Mouse (Mus musculus): Measurements from ENCODE around the gene Olfr99.
"Not testable (repeated sequence)": the region's sequence is repeated elsewhere in the genome, so short reads cannot be mapped to it uniquely, and the experiment has no call there.

The Olfr99 gene

DNA sequence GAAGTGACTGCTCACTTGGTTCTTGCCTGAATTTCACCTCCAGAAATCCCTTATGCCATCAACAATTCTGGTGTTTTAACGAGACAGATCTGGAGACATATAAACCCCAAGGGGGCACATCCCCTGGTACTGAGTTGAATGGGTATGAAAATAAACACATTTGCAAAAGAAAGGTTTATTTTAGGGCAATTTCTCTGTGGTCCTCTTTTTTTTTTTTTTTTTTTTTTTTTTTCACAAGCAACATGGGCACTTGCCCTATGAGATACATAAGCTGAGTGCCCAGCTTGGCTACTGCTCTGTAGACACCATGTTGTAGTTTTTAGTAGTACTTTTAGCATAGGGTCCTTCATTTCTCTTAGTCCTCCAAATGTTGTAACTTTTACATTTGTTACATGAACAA lies at the start of gene Olfr99:
Olfr99 (minus strand) TSS at position 101 of the 400 bp plus-strand sequence.
- DNase-seq = no peak

DNA sequence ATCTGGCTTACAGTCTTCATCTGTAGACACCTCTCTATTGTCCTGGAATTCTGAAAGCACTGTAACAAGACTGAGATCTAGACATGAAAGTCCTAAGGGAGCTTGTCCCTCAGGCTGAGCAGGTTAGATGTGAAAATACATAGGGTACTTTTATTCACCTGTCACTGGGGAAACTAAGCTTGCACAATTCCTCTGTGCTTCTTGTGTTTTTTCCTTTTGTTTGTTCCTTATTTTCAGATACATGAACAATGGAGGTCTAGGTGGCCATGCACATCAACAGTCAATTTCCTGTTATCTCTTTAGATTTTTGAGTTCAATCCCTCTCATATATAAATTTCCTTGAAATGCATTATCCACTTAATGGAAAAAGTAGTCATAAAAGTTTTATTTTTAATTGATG lies 33.7 kb upstream of the Olfr99 start, which contains the start of gene Olfr102:
Olfr102 (minus strand) TSS at position 101 of the 400 bp plus-strand sequence.
- no peak for DNase-seq

DNA sequence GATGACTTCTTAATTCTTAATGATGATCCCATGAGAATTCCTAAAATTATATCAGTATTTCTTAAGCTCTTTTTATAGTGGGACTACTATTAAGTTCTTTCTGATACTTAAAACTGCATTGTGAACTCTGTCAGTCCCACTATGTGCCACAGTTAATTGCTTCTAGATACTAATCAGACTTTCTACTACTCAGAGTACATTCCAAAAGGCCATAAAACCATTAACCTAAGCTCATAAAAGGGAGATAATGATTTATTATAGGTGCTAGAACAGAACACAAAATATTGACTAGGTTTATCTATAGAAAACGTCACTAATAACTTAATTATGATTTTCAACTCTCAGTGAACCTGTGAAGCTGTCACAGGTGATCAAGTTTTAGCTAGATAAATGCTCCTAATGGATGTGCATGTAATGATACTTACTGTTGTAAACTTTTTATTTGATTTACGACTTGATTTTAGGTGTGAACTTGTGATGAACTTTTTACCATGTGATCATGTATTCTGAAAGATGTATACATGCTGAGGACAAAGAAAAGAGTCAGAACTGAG lies 27.0 kb upstream of the Olfr99 start:
- DNase-seq = no peak

DNA sequence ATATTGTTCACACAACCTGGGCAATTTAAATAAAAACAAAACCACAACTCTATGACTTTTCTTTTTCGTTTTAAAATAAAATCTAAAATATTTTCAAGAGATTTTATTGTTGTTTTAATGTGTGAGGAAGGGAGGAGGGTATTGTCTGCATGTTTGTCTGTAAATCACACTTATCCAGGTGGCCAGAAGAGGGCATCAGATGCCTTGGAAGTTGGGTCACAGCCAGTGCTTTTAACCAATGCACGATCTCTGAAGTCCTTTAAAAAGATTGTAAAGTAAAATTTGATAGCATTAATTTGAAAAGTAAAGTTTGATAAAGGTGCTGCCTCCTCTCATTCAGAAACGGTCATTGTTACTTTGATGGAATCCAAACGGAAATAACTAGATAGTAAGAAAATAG lies 25.2 kb upstream of the Olfr99 start:
- DNase-seq = no peak

DNA sequence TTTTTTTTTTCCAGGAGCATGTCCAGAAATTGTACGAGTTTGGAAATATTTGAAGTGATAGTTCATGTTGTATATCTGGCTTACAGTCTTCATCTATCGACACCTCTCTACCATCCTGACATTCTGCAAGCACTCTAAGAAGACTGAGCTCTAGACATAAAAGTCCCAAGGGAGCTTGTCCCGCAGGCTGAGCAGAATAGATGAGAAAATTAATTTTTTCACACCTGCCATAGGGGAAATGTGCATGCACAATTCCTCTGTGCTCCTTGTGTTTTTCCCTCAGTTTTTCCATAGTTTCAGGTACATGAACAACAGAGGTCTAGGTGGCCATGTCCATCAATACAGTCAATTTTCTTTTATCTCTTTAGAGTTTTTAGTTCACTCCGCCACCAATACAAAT lies 21.0 kb upstream of the Olfr99 start, which contains the start of gene Olfr101:
Olfr101 (minus strand) TSS at position 101 of the 400 bp plus-strand sequence.
- no peak for DNase-seq

DNA sequence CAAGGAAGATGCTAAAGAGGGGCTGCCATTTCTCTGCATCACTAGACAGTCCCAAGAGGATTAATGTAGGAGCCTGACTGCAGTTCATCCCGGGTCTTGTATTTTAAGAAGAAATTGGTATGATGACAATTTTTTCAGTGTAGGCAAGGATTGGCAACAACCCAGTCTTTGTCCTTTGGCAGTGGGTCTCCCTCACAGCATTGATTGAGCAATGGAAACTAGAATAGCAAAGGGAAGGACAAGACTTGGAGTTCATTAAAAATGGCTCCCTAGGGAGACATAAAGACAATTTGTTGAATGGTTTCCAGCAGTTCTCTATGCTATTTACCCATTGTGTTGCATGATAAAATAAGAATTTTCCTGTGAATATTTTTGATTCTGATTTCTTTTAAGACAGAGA lies 2.9 kb downstream of the Olfr99 start:
- no peak for DNase-seq

DNA sequence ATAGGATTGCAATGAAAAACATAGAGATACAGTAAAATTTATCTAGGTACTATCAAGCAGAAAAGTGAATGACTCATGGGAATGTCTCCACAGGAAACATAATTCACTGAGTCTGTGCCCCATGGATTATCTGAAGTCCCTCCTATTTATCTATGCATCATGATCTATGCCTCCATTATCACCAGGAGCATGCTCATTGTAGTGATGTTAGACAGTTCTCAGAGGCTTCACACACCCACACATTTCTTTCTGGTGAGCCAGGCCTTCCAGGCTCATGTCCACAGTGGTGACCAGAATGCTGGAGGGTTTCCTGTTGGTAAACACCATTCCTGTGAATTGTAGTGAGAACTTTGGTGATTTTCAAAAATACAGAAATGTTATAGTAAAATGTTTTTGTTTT lies 6.7 kb downstream of the Olfr99 start:
- DNase-seq = no peak

DNA sequence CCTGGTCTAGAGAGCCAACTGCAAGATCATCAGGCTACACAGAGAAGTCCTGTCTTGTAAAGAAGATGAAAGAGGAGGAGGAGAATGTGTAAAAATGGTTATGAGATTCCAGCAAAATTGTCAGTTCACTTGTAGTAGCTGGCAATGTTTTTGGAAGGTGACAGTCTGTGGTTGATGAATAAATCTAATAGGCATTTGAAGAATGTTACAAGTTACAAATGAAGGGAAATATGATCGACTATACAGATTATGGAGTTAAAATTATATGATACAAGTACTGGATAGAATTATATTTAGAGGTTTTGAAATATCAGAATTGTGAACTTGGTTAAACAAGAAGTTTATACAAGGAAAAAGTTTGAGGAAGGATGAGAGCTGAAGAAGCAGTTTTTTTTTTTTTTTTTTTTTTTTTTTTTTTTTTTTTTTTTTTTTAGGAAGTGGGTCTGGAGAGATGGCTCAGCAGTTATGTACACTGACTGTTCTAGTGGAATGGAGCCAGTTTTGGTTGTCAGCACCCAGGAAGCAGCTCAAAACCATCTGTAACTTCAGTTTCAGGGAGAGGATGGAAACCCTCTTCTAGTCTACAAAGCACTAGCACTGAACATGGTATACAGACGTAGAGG lies 7.5 kb downstream of the Olfr99 start:
- DNase-seq = no peak

DNA sequence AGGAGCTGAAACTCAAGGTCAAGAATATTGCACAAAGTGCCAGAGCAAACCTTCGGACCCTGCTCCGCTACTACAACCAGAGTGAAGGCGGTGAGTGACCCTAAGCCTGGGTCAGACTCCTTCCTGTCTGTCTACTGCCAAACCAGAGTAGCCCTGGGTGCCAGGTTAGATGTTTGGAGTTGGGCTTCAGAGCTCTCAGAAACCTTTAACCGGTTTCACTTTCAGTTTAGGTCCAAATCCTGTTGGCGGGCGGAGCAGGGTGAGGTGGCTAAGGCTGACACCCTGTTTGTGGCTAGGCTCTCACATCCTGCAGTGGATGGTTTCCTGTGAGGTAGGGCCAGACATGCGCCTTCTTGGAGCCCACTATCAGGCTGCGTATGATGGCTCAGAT lies 12.6 kb downstream of the Olfr99 start:
- DNase-seq = no peak

DNA sequence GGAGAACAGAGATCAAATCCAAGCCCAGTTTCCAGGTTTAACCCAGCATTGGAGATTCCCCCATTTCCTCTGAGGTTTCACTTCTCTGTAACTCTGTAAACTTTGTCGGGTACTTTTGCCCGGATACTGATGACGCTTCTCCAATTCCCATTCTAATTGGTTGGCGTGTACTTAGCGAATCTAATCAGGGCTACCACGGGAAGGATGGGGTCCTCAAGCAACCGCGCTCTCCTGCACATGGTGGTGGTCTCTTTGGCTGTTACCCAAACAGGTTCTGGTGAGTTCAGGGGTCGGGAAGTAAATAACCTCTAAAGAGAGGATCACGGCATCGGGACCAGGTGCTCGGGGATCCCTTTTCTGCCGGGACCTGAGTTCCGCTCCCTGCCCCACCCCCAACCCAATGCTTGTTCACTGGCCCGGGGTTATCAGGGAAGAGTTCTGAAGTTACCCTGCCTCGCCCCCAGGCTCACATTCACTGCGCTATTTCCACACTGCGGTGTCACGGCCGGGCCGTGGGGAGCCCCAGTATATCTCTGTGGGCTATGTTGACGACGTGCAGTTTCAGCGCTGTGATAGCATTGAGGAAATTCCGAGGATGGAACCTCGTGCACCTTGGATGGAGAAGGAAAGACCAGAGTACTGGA lies 13.1 kb downstream of the Olfr99 start, which contains the start of gene H2-M3:
H2-M3 (plus strand) TSS at position 163 of the 644 bp plus-strand sequence.
- peak; percentile 86 for DNase-seq

DNA sequence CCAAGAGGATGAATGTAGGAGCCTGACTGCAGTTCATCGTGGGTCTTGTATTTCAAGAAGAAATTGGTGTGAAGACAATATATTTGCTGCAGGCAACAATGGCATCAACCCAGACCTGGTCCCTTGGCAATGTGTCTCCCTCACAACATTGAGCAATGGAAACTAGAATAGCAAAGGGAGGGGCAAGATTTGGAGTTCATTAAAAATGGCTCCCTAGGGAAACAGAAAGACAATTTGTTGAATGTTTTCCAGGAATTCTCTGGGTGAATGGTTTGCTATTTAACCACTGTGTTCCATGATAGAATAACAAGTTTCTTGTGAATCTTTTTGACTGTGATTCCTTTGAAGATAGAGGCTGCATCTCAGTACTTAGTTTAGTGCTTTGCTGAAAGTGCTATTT lies 19.6 kb downstream of the Olfr99 start, which contains the start of gene Olfr98:
Olfr98 (minus strand) TSS at position 124 of the 400 bp plus-strand sequence.
- DNase-seq = no peak

DNA sequence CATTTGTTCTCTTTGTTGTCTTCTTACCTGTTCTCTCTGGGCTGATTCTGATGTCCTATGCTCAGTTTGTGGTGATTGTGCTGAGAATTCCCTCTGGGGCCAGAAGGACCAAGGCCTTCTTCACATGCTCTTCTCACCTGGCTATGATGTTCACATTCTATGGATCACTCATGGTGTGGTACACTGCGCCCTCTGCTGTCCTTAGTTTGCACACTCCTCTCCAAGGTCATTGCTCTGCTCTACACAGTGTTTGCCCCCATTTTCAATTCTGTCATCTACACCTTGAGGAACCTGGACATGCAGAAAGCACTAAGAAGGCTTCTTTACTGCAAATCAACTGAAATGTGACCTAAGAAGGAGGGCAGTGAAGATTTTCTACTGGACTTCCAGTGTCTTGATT lies 32.7 kb downstream of the Olfr99 start:
- DNase-seq = no peak

DNA sequence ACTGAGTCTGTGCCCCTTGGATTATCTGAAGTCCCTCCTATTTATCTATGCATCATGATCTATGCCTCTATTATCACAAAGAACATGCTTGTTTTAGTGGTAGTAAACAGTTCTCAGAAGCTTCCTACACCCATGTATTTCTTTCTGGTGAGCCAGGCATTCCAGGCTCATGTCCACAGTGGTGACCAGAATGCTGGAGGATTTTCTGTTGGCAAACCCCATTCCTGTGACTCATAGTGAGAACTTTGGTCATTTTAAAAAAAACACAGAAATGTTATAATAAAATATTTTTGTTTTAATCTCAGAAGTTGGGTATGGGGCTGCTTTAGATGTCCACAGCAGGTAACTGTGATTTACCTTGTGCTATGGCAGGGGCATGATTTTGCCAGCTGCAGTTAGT lies 33.8 kb downstream of the Olfr99 start:
- DNase-seq = no peak

DNA sequence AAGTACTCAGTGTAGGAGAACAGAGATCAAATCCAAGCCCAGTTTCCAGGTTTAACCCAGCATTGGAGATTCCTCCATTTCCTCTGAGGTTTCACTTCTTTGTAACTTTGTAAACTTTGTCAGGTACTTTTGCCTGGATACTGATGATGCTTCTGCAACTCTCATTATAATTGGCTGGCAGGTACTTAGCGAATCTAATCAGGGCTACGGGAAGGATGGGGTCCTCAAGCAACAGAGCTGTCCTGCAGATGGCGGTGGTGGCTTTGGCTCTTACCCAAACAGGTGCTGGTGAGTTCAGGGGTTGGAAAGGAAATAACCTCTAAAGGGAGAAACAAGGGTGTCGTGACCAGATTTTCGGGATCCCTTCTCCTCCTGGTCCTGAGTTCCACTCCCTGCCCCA lies 36.5 kb downstream of the Olfr99 start:
- peak; percentile 5 for DNase-seq

DNA sequence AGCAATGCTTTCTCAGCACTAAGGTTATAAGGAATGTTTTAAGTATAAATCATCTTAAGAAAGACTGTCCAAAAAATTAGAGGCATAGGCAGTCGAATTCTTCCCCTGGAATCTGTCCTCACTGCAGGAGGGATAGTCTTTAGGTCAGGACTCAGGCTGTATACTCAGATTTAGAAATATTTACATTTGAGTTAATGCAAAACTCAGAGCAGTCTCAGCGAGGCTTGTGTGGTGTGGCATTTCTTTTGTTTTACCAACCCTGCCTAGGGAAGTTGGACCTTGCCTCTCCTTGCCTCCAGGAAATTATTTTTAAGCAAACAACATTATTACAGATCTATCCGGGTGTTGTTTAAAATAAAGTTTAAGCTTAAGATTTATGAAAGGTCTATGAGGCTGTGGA lies 41.1 kb downstream of the Olfr99 start:
- no peak for DNase-seq

DNA sequence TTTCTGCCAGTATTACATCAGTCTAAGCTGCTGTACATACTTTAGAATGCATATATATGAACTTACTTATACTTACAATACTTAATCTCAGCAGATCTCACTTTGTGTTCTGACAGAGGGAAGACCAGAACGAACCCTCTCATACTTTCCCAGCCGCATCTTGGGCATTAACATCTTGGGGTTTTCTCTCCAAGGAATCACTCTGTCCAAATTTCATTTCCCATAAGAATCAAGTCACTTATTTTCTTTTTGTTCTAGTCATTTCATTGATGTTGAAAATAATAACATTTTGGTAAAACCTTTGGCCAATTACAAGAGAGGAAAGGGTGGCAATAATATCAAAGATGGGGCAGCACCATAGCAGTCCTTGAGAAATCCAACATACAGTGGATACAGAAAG lies 46.0 kb downstream of the Olfr99 start, which contains the start of gene Olfr97:
Olfr97 (minus strand) TSS at position 101 of the 400 bp plus-strand sequence.
- DNase-seq = not testable (repeated sequence)

Measured in right cerebral cortex, postnatal 25 days (tissue).